Mouse (Mus musculus): ENCODE data around the gene Gsta2. TPM values are rescaled to one million over a fixed set of nuclear protein-coding genes. Genes with fewer than 3 reads are reported as not detected.

Gsta2 gene
- 583 and 726 TPM in 2 replicates for polyA plus RNA-seq (2012; rRNA removed)

- DNase-seq: no peak
- Histone ChIP-seq H3K4me3 (ENCODE audit: insufficient read depth, low read depth, low read length) (no peak within 1 kb of the TSS), H3K4me1 (ENCODE audit: control insufficient read depth, insufficient read depth, low read length) (peaks cover 8% of the 10 kb centered on the region; the same call in 1 of the 2 replicates), H3K27ac (ENCODE audit: insufficient read depth, low read depth, low read length) (peak within 1 kb of the TSS; percentile 79), H3K27me3 (replicated peaks; ENCODE audit: control insufficient read depth, insufficient read depth, low read length) (no peaks in the 10 kb centered on the region), H3K36me3 (ENCODE audit: control insufficient read depth, insufficient read depth, low read length) (no peaks in the 10 kb centered on the region)
- WGBS: 82% methylated on average over 8 of the region's 8 CpGs
- TF ChIP-seq POLR2A (IDR thresholded peaks at IDR 0.05; ENCODE audit: low read depth, low read length) (no peak), CTCF (conservative IDR thresholded peaks at IDR 0.05; ENCODE audit: insufficient read depth, insufficient read length, low read depth, low read length) (no peak)
Measured at GRCm38 (mm10) chr9:78355611-78356010, at the start of gene Gsta2. Gene Gsta2, minus strand, starts transcription at chr9:78355788.

- Histone ChIP-seq H3K36me3 (ENCODE audit: control insufficient read depth, insufficient read depth, low read length) (no peaks in the 10 kb centered on the region), H3K4me1 (ENCODE audit: control insufficient read depth, insufficient read depth, low read length) (no peaks in the 10 kb centered on the region), H3K27ac (ENCODE audit: insufficient read depth, low read depth, low read length) (no peak overlapping the region), H3K4me3 (ENCODE audit: insufficient read depth, low read depth, low read length) (no peak overlapping the region), H3K27me3 (replicated peaks; ENCODE audit: control insufficient read depth, insufficient read depth, low read length) (peaks cover 1% of the 10 kb centered on the region)
- no peak for DNase-seq
- 91% methylated on average over 7 of the region's 7 CpGs for WGBS
- TF ChIP-seq POLR2A (IDR thresholded peaks at IDR 0.05; ENCODE audit: low read depth, low read length): no peak
Measured at GRCm38 (mm10) chr9:78401596-78401995, 46.0 kb upstream of the Gsta2 start.

DNA sequence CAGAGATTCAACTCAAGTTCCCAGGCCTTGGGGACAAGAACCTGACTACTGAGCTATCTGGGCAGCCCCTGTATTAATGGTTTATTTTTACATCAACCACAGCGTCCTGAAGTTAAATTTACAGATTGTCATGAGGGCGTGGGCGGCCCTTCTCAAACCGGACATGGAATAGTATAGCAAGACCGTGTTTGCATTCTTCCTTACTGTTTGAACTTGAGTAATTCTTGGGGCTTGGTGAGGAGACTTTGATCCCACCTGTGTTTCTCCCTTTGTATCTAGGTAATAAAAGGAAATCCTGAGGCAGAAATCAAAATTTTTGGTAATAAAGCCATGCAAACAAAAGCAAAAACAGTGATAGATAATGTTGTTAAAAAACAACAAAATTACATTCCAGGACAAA lies 45.0 kb upstream of the Gsta2 start:
- no peak overlapping the region for H3K27ac ChIP-seq (ENCODE audit: insufficient read depth, low read depth, low read length)
- no peaks in the 10 kb centered on the region for H3K36me3 ChIP-seq (ENCODE audit: control insufficient read depth, insufficient read depth, low read length)
- DNase-seq: no peak
- TF ChIP-seq CTCF (conservative IDR thresholded peaks at IDR 0.05; ENCODE audit: insufficient read depth, insufficient read length, low read depth, low read length): no peak
- TF ChIP-seq POLR2A (IDR thresholded peaks at IDR 0.05; ENCODE audit: low read depth, low read length): no peak
- WGBS: 73% methylated on average over 5 of the region's 5 CpGs
- H3K4me3 ChIP-seq (ENCODE audit: insufficient read depth, low read depth, low read length): no peak overlapping the region
- no peaks in the 10 kb centered on the region for H3K4me1 ChIP-seq (ENCODE audit: control insufficient read depth, insufficient read depth, low read length)
- peaks cover 10% of the 10 kb centered on the region for H3K27me3 ChIP-seq (replicated peaks; ENCODE audit: control insufficient read depth, insufficient read depth, low read length)

DNA sequence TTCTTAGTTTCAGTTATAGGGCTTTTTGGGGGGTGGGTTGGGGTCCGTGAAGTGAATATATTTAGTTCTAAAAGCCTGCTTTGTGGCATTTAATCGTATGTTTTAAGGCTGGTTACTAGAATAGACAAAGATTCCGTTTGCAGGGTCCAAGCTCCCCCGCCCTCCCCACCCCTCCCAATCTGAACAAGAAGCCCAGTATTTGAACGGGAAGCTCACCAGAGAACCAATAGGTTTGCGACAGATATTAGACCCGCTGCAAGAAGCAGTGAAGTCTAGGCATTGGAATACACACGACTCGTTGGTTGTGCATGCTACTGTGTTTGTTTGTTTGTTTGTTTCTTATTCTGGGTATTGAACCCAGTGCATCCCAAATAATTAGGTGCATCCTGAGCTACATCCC lies 40.9 kb upstream of the Gsta2 start:
- TF ChIP-seq POLR2A (IDR thresholded peaks at IDR 0.05; ENCODE audit: low read depth, low read length) (no peak), CTCF (conservative IDR thresholded peaks at IDR 0.05; ENCODE audit: insufficient read depth, insufficient read length, low read depth, low read length) (no peak)
- DNase-seq: no peak
- 62% methylated on average over 9 of the region's 9 CpGs for WGBS
- H3K27ac ChIP-seq (ENCODE audit: insufficient read depth, low read depth, low read length): no peak overlapping the region
- H3K4me1 ChIP-seq (ENCODE audit: control insufficient read depth, insufficient read depth, low read length): no peaks in the 10 kb centered on the region
- H3K4me3 ChIP-seq (ENCODE audit: insufficient read depth, low read depth, low read length): no peak overlapping the region
- H3K27me3 ChIP-seq (replicated peaks; ENCODE audit: control insufficient read depth, insufficient read depth, low read length): peaks cover 11% of the 10 kb centered on the region
- H3K36me3 ChIP-seq (ENCODE audit: control insufficient read depth, insufficient read depth, low read length): no peaks in the 10 kb centered on the region

- TF ChIP-seq CTCF (conservative IDR thresholded peaks at IDR 0.05; ENCODE audit: insufficient read depth, insufficient read length, low read depth, low read length) (no peak), POLR2A (IDR thresholded peaks at IDR 0.05; ENCODE audit: low read depth, low read length) (no peak)
- Histone ChIP-seq H3K27me3 (replicated peaks; ENCODE audit: control insufficient read depth, insufficient read depth, low read length) (peaks cover 11% of the 10 kb centered on the region), H3K4me3 (ENCODE audit: insufficient read depth, low read depth, low read length) (peak within 1 kb of the TSS; percentile 25; the same call in 1 of the 2 replicates), H3K36me3 (ENCODE audit: control insufficient read depth, insufficient read depth, low read length) (no peaks in the 10 kb centered on the region), H3K4me1 (ENCODE audit: control insufficient read depth, insufficient read depth, low read length) (no peaks in the 10 kb centered on the region), H3K27ac (ENCODE audit: insufficient read depth, low read depth, low read length) (no peak within 1 kb of the TSS)
- WGBS: 2% methylated on average over 93 of the region's 93 CpGs
- DNase-seq: peak; percentile 43
Measured at GRCm38 (mm10) chr9:78395630-78396351, 40.2 kb upstream of the Gsta2 start, which contains the start of gene Ddx43. Gene Ddx43, plus strand, starts transcription at chr9:78395777.

GRCm38 (mm10) chr9:78395244-78395629 lies 39.6 kb upstream of the Gsta2 start:
- Histone ChIP-seq H3K4me3 (ENCODE audit: insufficient read depth, low read depth, low read length) (no peak overlapping the region), H3K36me3 (ENCODE audit: control insufficient read depth, insufficient read depth, low read length) (no peaks in the 10 kb centered on the region), H3K27me3 (replicated peaks; ENCODE audit: control insufficient read depth, insufficient read depth, low read length) (peaks cover 11% of the 10 kb centered on the region), H3K4me1 (ENCODE audit: control insufficient read depth, insufficient read depth, low read length) (no peaks in the 10 kb centered on the region), H3K27ac (ENCODE audit: insufficient read depth, low read depth, low read length) (no peak overlapping the region)
- no peak for DNase-seq
- WGBS: 34% methylated on average over 11 of the region's 11 CpGs
- TF ChIP-seq POLR2A (IDR thresholded peaks at IDR 0.05; ENCODE audit: low read depth, low read length): no peak
- no peak for TF ChIP-seq CTCF (conservative IDR thresholded peaks at IDR 0.05; ENCODE audit: insufficient read depth, insufficient read length, low read depth, low read length)

DNA sequence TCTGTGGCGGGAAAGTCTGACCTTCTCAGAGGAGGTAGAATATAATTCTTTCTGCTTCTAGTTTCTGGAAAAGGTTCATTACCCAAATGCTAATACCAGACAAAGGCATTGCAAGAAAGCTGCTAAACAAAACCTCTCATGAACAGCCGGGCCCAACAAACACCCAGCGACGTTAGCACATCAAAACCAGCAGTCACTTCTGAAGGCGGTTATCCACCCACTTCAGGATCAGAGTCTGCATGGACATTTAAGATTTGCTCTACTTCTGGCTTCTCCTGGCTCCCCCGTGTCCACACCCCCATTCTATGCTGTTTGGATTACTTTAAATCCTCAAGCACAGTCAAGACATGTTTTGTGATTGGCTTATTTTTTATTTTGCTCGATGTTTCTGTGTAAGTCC lies 39.0 kb upstream of the Gsta2 start:
- TF ChIP-seq POLR2A (IDR thresholded peaks at IDR 0.05; ENCODE audit: low read depth, low read length) (no peak), CTCF (conservative IDR thresholded peaks at IDR 0.05; ENCODE audit: insufficient read depth, insufficient read length, low read depth, low read length) (no peak)
- H3K27me3 ChIP-seq (replicated peaks; ENCODE audit: control insufficient read depth, insufficient read depth, low read length): peaks cover 11% of the 10 kb centered on the region
- no peak for DNase-seq
- H3K4me1 ChIP-seq (ENCODE audit: control insufficient read depth, insufficient read depth, low read length): no peaks in the 10 kb centered on the region
- WGBS: 64% methylated on average over 7 of the region's 7 CpGs
- no peak overlapping the region for H3K27ac ChIP-seq (ENCODE audit: insufficient read depth, low read depth, low read length)
- H3K36me3 ChIP-seq (ENCODE audit: control insufficient read depth, insufficient read depth, low read length): no peaks in the 10 kb centered on the region
- no peak overlapping the region for H3K4me3 ChIP-seq (ENCODE audit: insufficient read depth, low read depth, low read length)

All from kidney, adult 2 months (tissue).